Mouse (Mus musculus): ENCODE measurements at regions not wholly inside any gene's neighbourhood (a gene's known extent, or its start where the extent isn't known, plus 50 kb on each side); places are given as distances from the start of the nearest gene placed in this dataset.

GRCm38 (mm10) chr8:87374044-87374443 is 98.4 kb downstream of the Cbln1 start:
- Histone ChIP-seq H3K27ac (ENCODE audit: insufficient read depth, low read depth) (no peak overlapping the region), H3K4me2 (ENCODE audit: insufficient read depth, low read depth, poor library complexity, severe bottlenecking) (no peak overlapping the region), H3K9me3 (replicated peaks; ENCODE audit: low read length) (no peaks in the 10 kb centered on the region), H3K36me3 (replicated peaks in 1 of 2; ENCODE audit: control insufficient read depth in 1 of 2, insufficient read depth in 1 of 2, low read length in 1 of 2) (no peaks in the 10 kb centered on the region), H3K4me1 (ENCODE audit: control insufficient read depth in 1 of 2, insufficient read depth in 2 of 2) (no peaks in the 10 kb centered on the region), H3K4me3 (replicated peaks in 1 of 3; ENCODE audit: low read depth in 2 of 3, low read length in 2 of 3, poor library complexity in 1 of 3) (no peak overlapping the region), H3K9ac (ENCODE audit: insufficient read depth, low read depth) (no peak overlapping the region), H3K79me2 (replicated peaks; ENCODE audit: control insufficient read depth, extremely low read depth, insufficient read depth, poor library complexity, severe bottlenecking) (no peaks in the 10 kb centered on the region), H3K27me3 (replicated peaks) (peaks cover 7% of the 10 kb centered on the region)
- TF ChIP-seq TCF12 (IDR thresholded peaks at IDR 0.05; ENCODE audit: low read depth, low read length), result no peak
- TF ChIP-seq ZMIZ1 (IDR thresholded peaks at IDR 0.05; ENCODE audit: low read depth, low read length), result no peak
- no peak for TF ChIP-seq HCFC1 (IDR thresholded peaks at IDR 0.05; ENCODE audit: low read depth, low read length)
- TF ChIP-seq POLR2A (IDR thresholded peaks at IDR 0.05; ENCODE audit: low read depth, low read length), result no peak
- no peak for TF ChIP-seq CTCF (conservative IDR thresholded peaks at IDR 0.05 in 1 of 2, IDR thresholded peaks at IDR 0.05 in 1 of 2; ENCODE audit: low read depth in 2 of 2, low read length in 2 of 2)
- no peak for TF ChIP-seq ZKSCAN1 (IDR thresholded peaks at IDR 0.05; ENCODE audit: borderline replicate concordance, low read depth, low read length)
- no peak for TF ChIP-seq USF1 (IDR thresholded peaks at IDR 0.05; ENCODE audit: low read depth, low read length)
- no peak for TF ChIP-seq EP300 (IDR thresholded peaks at IDR 0.05; ENCODE audit: low read length)
- no peak for TF ChIP-seq MYC (IDR thresholded peaks at IDR 0.05; ENCODE audit: low read depth, low read length)
- no peak for TF ChIP-seq MEF2A (IDR thresholded peaks at IDR 0.05; ENCODE audit: borderline replicate concordance, low read depth, low read length)
- TF ChIP-seq CHD2 (IDR thresholded peaks at IDR 0.05; ENCODE audit: low read length), result no peak
- TF ChIP-seq TBP (conservative IDR thresholded peaks at IDR 0.05; ENCODE audit: low read depth, low read length), result no peak
- no peak for TF ChIP-seq UBTF (IDR thresholded peaks at IDR 0.05; ENCODE audit: low read depth, low read length)
- DNase-seq (ENCODE audit: extremely low read depth), result no peak
- in situ Hi-C loops (cut with MboI; ENCODE audit: low pct_ligation_motif_present, low pct_unique_long_range_greater_than_20kb, low sequenced_read_pairs) (no loop called here), dilution Hi-C loops (cut with MboI; ENCODE audit: extremely low pct_ligation_motif_present, extremely low pct_unique_long_range_greater_than_20kb, low sequenced_read_pairs) (no loop called here)

- Histone ChIP-seq H3K79me2 (replicated peaks; ENCODE audit: control insufficient read depth, extremely low read depth, insufficient read depth, poor library complexity, severe bottlenecking) (no peaks in the 10 kb centered on the region), H3K36me3 (replicated peaks in 1 of 2; ENCODE audit: control insufficient read depth in 1 of 2, insufficient read depth in 1 of 2, low read length in 1 of 2) (no peaks in the 10 kb centered on the region), H3K9ac (ENCODE audit: insufficient read depth, low read depth) (no peak overlapping the region), H3K27me3 (replicated peaks) (peaks cover 8% of the 10 kb centered on the region), H3K4me1 (ENCODE audit: control insufficient read depth in 1 of 2, insufficient read depth in 2 of 2) (no peaks in the 10 kb centered on the region), H3K4me3 (replicated peaks in 1 of 3; ENCODE audit: low read depth in 2 of 3, low read length in 2 of 3, poor library complexity in 1 of 3) (no peak overlapping the region), H3K27ac (ENCODE audit: insufficient read depth, low read depth) (no peak overlapping the region), H3K4me2 (ENCODE audit: insufficient read depth, low read depth, poor library complexity, severe bottlenecking) (no peak overlapping the region), H3K9me3 (replicated peaks; ENCODE audit: low read length) (no peaks in the 10 kb centered on the region)
- no peak for DNase-seq (ENCODE audit: extremely low read depth)
- TF ChIP-seq MXI1 (IDR thresholded peaks at IDR 0.05; ENCODE audit: low read depth, low read length) (no peak), ZKSCAN1 (IDR thresholded peaks at IDR 0.05; ENCODE audit: borderline replicate concordance, low read depth, low read length) (no peak), TBP (conservative IDR thresholded peaks at IDR 0.05; ENCODE audit: low read depth, low read length) (no peak), USF2 (conservative IDR thresholded peaks at IDR 0.05; ENCODE audit: low read depth, low read length) (no peak), E2F4 (IDR thresholded peaks at IDR 0.05; ENCODE audit: insufficient replicate concordance, low read depth, low read length) (no peak), MAZ (IDR thresholded peaks at IDR 0.05; ENCODE audit: low read depth, low read length) (no peak)
- in situ Hi-C loops (cut with MboI; ENCODE audit: low pct_ligation_motif_present, low pct_unique_long_range_greater_than_20kb, low sequenced_read_pairs), result no loop called here
- dilution Hi-C loops (cut with MboI; ENCODE audit: extremely low pct_ligation_motif_present, extremely low pct_unique_long_range_greater_than_20kb, low sequenced_read_pairs), result no loop called here
These were observed 98.9 kb downstream of the Cbln1 start for GRCm38 (mm10) chr8:87373535-87373934.
